Mouse (Mus musculus): ENCODE measurements around the gene Recql.
"Not testable (repeated sequence)": the region's sequence is repeated elsewhere in the genome, so short reads cannot be mapped to it uniquely, and the experiment has no call there.

Gene Recql

DNA sequence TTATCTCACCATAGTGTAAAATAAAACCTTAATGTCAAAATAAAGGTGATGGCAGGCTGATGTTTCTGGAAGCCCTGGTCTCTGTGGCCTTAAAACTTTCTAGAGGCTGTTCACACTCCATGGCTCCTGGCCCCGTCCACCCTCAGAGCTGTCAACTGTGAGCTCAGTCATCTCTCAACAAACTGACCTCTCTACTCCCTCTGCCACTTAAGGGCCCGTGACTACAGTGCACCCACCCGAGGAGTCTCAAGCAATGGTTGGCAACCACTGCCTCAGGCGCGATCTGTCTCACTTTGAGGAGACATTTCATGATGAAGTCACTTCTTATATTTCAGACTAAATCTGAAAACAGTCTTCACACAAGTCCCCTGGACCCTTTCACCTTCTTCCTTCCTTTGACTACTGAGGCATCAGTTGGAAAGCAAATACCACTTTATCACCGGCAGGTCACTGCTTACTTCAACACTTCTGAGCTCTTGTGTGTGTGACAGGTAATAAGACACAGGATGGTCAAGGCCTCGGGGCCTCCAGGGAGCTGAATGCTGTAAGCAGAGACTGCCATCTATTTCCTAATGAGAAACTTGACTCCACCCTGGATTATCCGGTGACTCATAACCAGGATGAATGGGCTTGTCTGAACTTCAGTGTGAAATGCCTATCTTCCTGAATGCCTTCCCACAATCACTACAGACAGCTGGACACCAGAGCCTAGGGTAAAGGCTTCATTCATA is 21.0 kb downstream of the Recql start:
- no peak for DNase-seq (ENCODE audit: low read depth in 2 of 2, low spot score in 2 of 2)

DNA sequence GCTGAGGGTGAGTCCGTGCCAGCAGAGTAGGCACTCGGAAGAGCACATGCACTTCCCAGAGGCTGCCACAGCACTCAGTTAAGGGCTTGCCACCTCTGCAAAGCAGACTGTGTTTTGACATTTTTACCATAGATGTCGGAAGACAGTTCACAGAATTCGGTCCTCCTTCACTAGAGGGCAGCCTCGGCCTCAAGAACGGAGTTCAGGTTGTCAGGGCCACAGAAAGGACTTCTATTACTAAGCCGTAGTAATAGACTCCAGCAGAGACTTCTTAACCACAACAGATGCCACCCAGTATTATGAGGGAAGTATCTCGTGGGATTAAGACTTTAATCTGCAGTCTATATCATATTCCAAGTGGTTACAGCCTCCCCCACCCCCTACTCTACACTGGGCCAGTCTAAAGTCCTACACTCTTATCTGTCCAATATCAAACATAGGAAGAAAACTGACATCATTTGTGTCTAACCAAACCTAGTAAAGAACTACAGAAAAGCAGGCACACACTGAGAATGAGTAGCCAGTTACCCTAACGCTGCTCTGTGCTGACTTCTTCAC is 23.8 kb downstream of the Recql start:
- DNase-seq (ENCODE audit: low read depth in 2 of 2, low spot score in 2 of 2) = no peak

DNA sequence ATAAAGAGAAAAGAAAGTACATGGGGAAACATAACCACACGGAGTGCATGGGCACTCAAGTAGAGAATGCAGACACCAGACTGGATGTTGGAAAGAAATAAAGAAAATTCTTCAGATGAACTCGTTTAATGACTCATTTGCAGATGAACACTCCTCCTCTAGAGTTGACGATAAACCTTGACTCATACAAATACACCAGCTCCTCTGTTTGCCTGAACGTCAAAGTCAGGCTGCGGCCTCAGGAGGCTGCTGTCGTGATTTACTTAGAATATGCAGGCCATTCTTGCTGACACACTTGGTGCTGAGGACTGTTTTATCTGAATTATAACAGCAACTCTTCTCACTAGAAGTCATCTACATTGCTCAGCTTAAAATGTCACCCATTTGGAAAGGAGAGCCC is 24.9 kb downstream of the Recql start:
- no peak for DNase-seq (ENCODE audit: low read depth in 2 of 2, low spot score in 2 of 2)

DNA sequence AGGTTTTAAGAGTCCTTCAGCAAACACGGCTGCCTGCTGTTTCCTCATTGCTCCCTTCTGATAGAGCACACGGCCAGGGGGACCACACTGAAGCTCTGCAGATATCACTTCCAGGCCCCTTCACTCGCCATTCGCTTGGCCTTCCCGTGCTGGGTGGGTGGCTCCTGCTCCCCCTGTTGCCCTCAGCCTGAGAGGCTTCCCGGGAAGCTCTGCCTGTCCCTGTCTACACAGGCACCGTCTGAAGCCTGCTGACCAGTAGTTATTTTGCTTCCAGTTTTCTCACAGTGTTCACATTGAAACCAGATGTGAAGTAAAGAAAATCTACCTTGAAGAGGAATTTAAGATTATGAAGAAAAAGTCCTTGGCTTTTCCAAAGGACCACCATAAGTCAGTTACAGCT is 29.8 kb downstream of the Recql start:
- DNase-seq (ENCODE audit: low read depth in 2 of 2, low spot score in 2 of 2) = no peak

DNA sequence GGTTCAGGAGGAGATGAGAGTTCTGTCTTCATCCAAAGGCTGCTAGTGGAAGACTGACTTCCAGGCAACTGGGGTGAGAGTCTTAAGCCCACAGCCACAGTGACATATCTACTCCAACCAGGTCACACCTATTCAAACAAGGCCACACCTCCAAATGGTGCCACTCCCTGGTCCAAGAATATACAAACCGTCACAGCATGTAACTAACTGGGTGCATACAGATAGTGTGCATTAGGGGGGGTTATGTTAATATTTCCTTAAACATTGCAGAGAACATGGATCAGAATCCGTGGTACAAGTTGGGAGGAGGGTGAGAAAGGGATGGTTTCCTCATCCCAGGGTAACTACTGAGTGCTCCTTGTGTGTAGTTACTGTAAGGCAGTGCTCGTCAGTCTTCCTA is 34.8 kb downstream of the Recql start:
- not testable (repeated sequence) for DNase-seq (ENCODE audit: low read depth in 2 of 2, low spot score in 2 of 2)

DNA sequence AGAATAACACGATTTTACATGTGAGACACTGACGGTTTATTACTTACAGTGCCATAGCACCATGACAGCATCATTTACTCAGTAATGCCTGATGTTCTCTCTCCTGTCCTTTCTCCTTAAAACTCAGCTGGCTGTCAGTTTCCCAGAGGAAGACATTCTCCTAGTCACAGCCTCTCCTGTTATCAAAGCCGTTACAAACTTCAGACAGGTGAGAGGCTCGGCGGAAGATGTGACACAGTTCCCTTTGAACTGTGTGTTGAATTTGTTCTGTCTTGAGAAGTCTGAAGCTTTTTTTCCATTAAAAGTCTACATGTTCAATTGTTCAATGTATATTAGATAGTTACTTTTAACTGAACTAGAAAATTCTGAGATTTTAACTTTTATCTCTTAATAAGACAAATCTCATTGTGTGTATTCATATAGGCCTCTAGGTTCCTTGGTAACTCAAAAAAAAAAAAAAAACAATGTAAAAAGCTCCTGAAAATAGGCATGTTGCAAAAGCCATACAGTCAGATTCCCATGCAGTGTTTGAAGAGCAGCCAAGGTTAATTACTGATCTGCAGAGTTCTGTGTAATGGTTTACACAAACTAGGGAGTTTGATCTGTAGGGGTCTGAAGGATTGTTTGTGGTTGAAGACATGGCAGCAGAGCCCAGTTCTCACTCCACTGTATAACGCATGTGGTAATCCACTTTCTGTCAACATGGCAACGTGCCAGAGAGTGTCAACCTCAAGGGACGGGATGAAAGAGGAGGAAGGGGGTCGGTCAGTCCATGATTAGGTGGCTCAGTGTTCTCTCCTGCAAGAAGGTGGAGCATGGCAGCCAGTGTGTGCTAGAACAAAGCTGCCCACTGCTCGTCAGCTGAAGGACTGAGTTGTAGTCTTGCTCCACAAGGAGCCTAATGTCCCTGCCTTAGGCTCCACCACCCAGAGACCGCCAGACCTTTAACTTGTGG is 39.2 kb downstream of the Recql start:
- DNase-seq (ENCODE audit: low read depth in 2 of 2, low spot score in 2 of 2) = no peak

DNA sequence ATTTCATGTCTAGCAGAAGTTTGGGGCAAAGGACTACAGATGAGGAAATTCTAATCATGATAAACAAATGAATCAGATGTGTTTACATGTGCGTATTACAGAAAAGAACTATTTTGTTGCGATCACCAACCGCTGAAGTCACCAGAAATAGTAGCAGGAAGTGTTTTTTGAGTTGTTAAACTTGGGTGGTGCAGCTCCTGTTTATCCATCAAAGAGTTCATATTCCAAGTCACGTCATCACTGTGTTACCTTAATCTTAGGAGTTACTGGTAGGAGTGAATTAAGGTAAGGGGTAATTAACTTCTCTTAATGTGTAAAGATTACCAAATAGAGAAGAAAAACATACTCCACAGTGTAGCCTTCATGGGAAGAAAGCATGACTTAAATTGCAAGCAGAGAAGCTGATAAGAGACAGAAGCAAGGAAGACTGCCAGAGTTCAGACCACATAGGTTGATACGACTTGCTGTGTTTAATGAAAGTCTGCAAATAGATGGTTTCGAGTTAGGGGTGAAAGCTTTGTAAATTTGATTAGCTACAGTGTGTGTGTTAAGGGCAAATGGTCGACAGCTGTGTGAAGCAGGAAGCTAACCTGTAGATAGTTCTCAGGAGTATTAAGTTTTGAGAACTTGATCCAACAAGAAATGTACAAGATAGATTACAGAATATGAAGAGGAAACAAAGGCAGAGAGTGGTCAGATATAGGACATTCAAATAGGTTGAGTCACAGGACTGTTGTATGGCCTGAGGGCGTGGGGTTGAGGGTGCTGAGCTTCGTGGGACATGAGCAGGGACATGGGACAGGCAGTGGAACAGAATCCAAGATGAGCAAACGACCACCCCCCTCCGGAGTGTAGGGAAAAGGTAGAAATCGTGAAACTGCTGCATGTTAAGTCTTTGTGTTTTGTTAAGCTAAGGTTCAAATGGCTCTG is 40.4 kb downstream of the Recql start:
- no peak for DNase-seq (ENCODE audit: low read depth in 2 of 2, low spot score in 2 of 2)

DNA sequence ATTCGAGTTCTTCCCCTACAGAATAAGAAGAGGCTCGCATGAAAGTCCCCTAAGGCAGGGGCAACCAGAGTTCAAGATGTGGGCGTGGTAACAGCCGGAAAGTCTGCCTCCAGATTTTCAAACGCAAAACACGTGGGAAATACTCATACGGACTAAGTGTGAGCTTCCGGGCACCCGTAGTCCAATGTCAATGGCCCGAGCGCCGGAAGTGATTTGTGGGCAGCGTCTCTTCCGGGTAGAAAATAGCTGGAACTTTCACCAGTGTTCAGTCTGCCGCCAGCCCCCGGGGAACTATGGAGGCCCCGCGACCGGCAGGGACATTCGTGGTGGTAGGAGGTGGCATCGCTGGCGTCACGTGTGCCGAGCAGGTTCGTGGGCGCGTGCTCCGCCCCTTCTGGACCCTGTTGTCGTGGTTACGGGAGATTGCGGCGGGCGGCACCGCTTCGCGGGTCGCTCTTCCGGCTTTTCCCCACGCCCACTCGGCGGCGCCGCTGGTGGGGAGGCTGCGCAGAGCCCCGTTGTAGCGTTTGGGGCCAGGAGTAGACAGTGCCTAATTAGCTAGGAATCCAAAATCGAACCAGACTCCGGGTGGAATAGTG is 41.3 kb downstream of the Recql start, which contains the start of gene Pyroxd1:
TSS of gene Pyroxd1 (plus strand) at position 215 of the 599 bp plus-strand sequence.
- peak; percentile 81 to 88 for DNase-seq (ENCODE audit: low read depth in 2 of 2, low spot score in 2 of 2)

DNA sequence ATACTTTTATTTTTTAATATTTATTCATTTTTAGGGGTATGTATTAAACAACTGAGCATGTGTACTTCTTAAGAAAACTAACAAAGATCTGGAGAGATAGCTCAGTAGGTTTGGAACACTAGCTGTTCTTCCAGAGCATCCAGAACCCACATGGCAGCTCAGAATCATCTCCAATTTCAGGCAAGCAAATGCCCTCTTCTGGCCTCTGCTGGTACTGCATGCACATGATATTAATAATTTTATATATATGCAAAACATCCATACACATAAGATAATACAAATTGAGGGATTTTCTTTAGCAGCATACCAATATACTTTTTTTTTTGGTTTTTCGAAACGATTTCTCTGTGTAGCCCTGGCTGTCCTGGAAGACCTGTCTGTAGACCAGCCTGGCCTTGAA is 43.3 kb downstream of the Recql start:
- peak; percentile 20 to 42 for DNase-seq (ENCODE audit: low read depth in 2 of 2, low spot score in 2 of 2)

DNA sequence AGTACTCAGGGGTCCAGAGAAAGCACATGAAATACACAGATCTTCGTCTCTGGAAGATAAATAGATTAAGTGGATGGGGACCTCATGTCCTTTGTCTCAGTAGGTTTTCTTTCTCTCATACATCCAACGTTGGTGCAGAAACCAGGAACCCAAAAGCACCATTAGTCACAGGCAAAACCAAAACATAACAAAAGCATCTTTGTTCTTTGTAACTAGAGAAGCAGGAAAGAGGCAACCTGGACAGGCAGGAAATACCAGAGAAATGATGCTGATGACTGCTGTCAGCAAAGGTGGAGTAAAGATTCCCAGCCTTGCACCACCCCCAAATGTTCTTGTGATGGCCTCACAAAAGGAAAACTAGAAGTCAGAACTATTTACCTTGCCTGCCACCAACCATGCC is 47.3 kb downstream of the Recql start:
- DNase-seq (ENCODE audit: low read depth in 2 of 2, low spot score in 2 of 2) = no peak

DNA sequence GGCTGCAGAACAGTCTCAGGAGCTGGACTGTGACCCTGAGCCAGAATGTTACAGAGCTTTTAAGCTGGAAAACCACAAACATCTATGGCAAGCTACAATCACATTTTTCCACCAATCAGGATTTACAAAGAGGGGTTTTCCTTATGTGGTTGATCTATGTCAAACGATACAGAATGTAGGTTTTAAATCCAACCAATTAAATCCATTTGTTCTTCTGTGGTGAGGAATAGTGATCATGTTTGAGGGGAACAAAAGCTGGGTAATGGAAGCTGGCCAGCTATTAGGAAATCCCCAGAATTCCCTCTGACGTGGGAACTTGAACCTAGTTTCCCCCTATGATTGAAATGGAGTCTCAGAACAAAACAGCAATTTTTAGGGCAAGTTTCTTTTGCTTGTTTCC is 47.9 kb downstream of the Recql start:
- no peak for DNase-seq (ENCODE audit: low read depth in 2 of 2, low spot score in 2 of 2)

DNA sequence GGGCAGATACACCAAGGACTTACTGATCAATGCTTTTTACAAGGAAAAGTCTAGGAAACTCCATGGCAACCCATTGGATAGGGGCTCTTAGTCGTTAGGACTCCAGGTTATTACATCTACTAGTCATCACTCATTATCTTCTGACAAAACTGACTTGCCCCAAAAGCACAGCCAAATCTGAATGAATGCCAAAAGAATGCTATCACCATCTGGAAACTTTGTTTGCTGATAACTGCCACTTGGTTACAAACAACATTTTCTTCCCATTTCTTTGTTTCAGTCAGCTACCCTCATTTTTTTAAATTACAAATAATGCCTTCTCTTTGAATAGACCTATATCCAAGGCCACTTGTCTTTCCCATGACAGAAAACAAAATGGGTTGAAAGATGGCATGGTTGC is 57.7 kb downstream of the Recql start:
- no peak for DNase-seq (ENCODE audit: low read depth in 2 of 2, low spot score in 2 of 2)

DNA sequence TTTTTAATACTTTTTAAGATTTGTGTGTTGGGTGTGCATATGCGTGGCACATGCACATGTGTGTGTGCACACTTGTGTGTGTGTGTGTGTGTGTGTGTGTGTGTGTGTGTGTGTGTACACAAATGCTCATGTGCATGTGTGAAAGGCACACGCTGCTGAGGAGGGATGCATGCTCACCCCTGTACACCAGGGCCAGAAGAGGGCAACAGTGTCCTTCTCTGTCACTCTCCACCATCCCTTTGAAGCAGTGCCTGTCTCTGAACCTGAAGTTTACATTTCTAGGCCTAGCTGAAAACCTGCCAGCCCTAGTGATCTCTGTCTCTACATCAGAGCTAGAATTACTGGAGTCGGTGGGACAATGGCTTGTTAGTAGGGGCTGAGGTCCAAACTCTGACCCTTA is 60.3 kb downstream of the Recql start:
- DNase-seq (ENCODE audit: low read depth in 2 of 2, low spot score in 2 of 2) = no peak

DNA sequence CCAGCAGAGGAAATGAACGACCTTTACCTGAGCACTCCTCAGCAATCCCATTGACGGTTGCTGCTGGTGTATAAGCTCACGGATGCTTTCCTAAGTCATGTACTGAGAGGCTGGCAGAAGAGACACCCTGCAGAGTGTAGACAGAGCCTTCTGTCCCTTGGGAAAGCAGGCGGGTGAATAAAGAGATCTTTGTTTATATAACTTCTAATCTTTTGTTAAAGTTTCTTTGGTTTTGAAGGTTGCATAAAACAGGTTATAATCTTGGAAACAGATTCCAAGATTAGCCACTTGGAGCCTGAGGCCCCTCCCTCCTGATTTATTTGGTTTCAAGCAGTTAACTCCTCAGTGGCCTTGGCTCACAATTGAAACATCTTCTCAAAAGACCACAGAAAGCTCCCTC is 64.0 kb downstream of the Recql start, which contains the start of gene Slco1a5:
TSS of gene Slco1a5 (minus strand) at position 101 of the 400 bp plus-strand sequence.
- no peak for DNase-seq (ENCODE audit: low read depth in 2 of 2, low spot score in 2 of 2)

DNA sequence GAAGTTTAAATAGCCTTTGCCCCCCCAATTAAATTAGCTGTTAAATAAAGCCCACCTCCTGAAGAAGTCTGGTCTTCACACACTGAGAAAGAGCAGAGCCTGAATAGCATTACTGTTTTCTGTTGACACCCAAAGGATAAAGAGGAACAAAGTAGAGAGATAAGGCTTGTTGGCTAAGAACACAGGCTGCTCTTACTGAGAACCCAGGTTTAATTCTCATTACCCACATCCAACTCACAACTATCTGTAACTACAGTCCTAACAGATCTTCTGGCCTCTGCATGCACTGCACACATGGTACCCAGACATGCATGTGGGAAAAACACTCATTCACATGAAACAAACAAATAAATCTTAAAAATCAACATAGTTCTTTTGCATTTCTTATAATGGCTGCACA is 69.8 kb downstream of the Recql start:
- no peak for DNase-seq (ENCODE audit: low read depth in 2 of 2, low spot score in 2 of 2)

DNA sequence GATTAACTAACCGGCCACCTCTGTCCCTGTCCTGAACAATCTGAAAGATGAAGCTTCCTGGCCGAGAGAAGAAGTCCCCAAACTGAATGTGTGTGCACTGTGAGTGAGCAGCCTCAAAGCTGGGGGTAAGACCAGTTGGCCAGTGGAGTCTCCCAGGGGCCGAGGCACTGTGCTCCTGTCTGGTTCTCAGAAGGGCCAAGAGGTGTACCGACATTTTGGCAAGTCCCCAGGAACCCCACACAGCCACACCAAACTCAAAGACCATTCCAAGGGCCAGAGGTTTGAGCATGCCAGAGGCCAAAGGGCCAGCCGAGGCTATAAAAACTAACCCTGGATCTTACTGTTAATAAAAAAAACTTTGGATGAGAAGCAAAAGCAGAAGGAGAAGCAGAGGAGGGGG is 72.6 kb downstream of the Recql start:
- no peak for DNase-seq (ENCODE audit: low read depth in 2 of 2, low spot score in 2 of 2)

DNA sequence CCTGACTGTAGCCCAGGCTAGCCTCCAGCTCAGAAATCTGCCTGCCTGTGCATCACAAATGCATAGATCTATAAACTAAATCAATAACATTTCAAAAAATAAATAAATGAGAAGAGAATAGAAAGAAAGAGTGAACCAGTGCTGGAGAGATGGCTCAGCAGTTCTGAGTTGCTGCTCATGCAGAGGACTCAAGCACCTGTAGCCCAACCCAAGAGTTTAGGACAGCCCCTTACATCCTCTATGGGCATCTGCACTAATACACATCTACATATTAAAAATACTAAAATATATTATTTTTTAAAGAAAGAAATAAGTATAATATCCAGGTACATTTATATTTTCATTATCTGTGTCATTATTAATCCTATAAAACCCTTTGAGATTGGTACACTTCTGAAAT is 81.8 kb downstream of the Recql start:
- DNase-seq (ENCODE audit: low read depth in 2 of 2, low spot score in 2 of 2) = no peak
